Mouse (Mus musculus) lung, postnatal 0 days (tissue): ENCODE data around the gene Rps6ka2. TPM values are rescaled to one million over a fixed set of nuclear protein-coding genes. Genes with fewer than 3 reads are reported as not detected.

ENCODE experiments used
- ATAC-seq: fragments of 200-750 bp; cut with Nextera tagmentation; 2 replicates; pipeline ENCODE4 v1.8.0; 2017; ENCODE audit warnings: moderate library complexity
- DNase-seq: peaks from one replicate; pipeline ENCODE4 v3.0.0-alpha.2; 2016; ENCODE audit warnings: low spot score
- H3K27ac ChIP-seq: fragments of 300-500 bp; sonication (generic); 2 replicates; pipeline ENCODE4 v1.5.1; 2014; ENCODE audit warnings: antibody characterized with exemption, mild to moderate bottlenecking, low read length, mixed read lengths
- H3K27me3 ChIP-seq: fragments of 300-500 bp; sonication (generic); replicated peaks from 2 replicates; pipeline ENCODE4 v1.6.1; 2014; ENCODE audit warnings: low read length, mixed read lengths; ENCODE audit not compliant: insufficient read depth
- H3K36me3 ChIP-seq: fragments of 300-500 bp; sonication (generic); 2 replicates; pipeline ENCODE4 v1.6.1; 2014; ENCODE audit warnings: low read length, mixed read lengths; ENCODE audit not compliant: insufficient read depth
- H3K4me1 ChIP-seq: fragments of 300-500 bp; sonication (generic); 2 replicates; pipeline ENCODE4 v1.6.1; 2014; ENCODE audit warnings: antibody characterized with exemption, low read depth, low read length, mixed read lengths; ENCODE audit not compliant: insufficient read depth
- H3K4me2 ChIP-seq: fragments of 300-500 bp; sonication (generic); replicated peaks from 2 replicates; pipeline ENCODE4 v1.6.1; 2014; ENCODE audit warnings: low read depth, mild to moderate bottlenecking, low read length, moderate library complexity, mixed read lengths
- H3K4me3 ChIP-seq: fragments of 300-500 bp; sonication (generic); 2 replicates; pipeline ENCODE4 v1.5.1; 2014; ENCODE audit warnings: low read depth, low read length
- H3K9ac ChIP-seq: fragments of 300-500 bp; sonication (generic); replicated peaks from 2 replicates; pipeline ENCODE4 v1.6.1; 2014; ENCODE audit warnings: low read depth, mild to moderate bottlenecking
- H3K9me3 ChIP-seq: fragments of 300-500 bp; sonication (generic); 2 replicates; pipeline ENCODE4 v1.6.1; 2016; ENCODE audit warnings: low read length, mixed read lengths
- CTCF ChIP-seq: IDR thresholded peaks from 2 replicates; pipeline ENCODE4 v1.5.1; 2016; ENCODE audit warnings: antibody characterized with exemption, mild to moderate bottlenecking
- EP300 ChIP-seq: IDR thresholded peaks from 2 replicates; pipeline ENCODE4 v1.6.1; 2016; ENCODE audit warnings: antibody characterized with exemption, mild to moderate bottlenecking, control low read depth
- WGBS: fragments of 180-500 bp; shearing (Covaris S2); extraction: QIAGEN DNeasy Blood & Tissue Kit; methylation state at CpG from one replicate; pipeline ENCODE4 v1.1.7; 2014; 5-methylcytosine and 5-hydroxymethylcytosine counted together
- polyA plus RNA-seq: library from polyadenylated mRNA; unstranded; fragments of >200 nt; fragmentation: Nextera tagmentation; extraction: Ambion mirVana; gene quantifications from 2 replicates; pipeline ENCODE4 v1.2.1, GENCODE M21; 2015

Rps6ka2 gene
- polyA plus RNA-seq, 1 experiment from 2014 or later = 7.1 TPM

GRCm38 (mm10) chr17:7146479-7146878 lies 23.4 kb upstream of the Rps6ka2 start:
- Histone ChIP-seq H3K27ac (no peak overlapping the region), H3K4me2 (no peak overlapping the region), H3K27me3 (no peaks in the 10 kb centered on the region), H3K4me3 (no peak overlapping the region), H3K36me3 (no peaks in the 10 kb centered on the region), H3K4me1 (no peaks in the 10 kb centered on the region), H3K9ac (no peak overlapping the region), H3K9me3 (no peaks in the 10 kb centered on the region)
- whole genome bisulfite sequencing = 80% methylated on average over 7 of the region's 7 CpGs
- no peak for ATAC-seq
- no peak for DNase-seq
- no peak for TF ChIP-seq CTCF
- no peak for TF ChIP-seq EP300

- Histone ChIP-seq H3K9me3 (no peaks in the 10 kb centered on the region), H3K4me3 (no peak overlapping the region), H3K27me3 (no peaks in the 10 kb centered on the region), H3K4me2 (no peak overlapping the region), H3K36me3 (no peaks in the 10 kb centered on the region), H3K27ac (no peak overlapping the region), H3K9ac (no peak overlapping the region), H3K4me1 (no peaks in the 10 kb centered on the region)
- DNase-seq (no peak), ATAC-seq (no peak)
- 34% methylated on average over 12 of the region's 12 CpGs for WGBS
- TF ChIP-seq EP300 (no peak), CTCF (no peak)
These were observed 22.0 kb upstream of the Rps6ka2 start for GRCm38 (mm10) chr17:7147920-7148321.

DNA sequence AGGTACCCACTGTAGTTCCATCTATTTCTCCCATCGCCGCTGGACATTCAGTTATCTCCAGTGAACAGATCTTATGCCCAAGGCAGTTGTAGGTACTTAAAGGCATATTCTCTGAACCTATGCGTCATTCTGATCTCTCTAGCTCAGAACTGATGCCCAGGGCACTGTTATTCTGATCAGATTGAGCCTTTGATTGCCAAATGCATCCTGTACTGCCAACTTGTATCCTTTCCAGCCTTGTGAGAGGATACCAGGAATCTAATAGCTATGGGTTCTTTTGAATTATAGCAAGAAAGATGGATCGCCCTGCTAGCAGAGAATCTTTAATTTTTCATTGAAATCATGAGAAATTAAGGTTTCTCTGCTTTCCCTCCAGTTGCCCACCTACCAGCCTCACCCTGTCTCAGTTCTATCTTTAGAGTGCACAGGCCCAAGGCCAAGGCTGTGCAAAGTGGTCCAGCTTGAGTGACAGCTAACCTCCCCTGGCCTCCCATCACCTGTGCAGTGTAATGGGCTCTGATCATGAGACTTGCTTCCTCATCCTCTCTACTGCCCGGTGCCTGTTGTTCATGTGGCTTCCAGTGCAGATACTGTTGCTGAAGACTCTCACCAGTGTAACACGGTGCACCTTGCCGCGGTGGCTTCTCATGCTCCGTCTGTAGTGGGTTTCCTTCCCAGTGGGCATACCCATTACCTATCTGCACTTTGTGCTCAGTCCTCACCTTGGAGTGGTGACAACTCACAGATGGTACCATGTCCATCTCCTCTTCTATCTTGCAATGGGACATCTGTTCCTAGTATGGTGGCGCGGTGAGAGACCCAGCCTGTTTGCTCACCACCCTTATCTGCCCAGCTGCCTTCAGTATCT lies 20.4 kb upstream of the Rps6ka2 start:
- no peaks in the 10 kb centered on the region for H3K4me1 ChIP-seq
- no peak overlapping the region for H3K4me3 ChIP-seq
- 88% methylated on average over 11 of the region's 11 CpGs for WGBS

GRCm38 (mm10) chr17:7151446-7152100 lies 18.3 kb upstream of the Rps6ka2 start:
- no peak overlapping the region for H3K9ac ChIP-seq
- WGBS = 82% methylated on average over 6 of the region's 6 CpGs
- no peak overlapping the region for H3K4me2 ChIP-seq
- no peaks in the 10 kb centered on the region for H3K27me3 ChIP-seq
- H3K27ac ChIP-seq = no peak overlapping the region
- no peak for ATAC-seq
- no peak overlapping the region for H3K4me3 ChIP-seq
- no peaks in the 10 kb centered on the region for H3K36me3 ChIP-seq
- H3K9me3 ChIP-seq = no peaks in the 10 kb centered on the region
- TF ChIP-seq EP300 = no peak
- TF ChIP-seq CTCF = no peak
- H3K4me1 ChIP-seq = no peaks in the 10 kb centered on the region
- DNase-seq = no peak

More for the DNA sequence above, 20.4 kb upstream of the Rps6ka2 start:
- H3K36me3 ChIP-seq = no peaks in the 10 kb centered on the region
- H3K27me3 ChIP-seq = no peaks in the 10 kb centered on the region
- no peak overlapping the region for H3K9ac ChIP-seq
- TF ChIP-seq EP300 (no peak), CTCF (no peak)
- no peaks in the 10 kb centered on the region for H3K9me3 ChIP-seq
- DNase-seq (no peak), ATAC-seq (no peak)
- H3K4me2 ChIP-seq = no peak overlapping the region
- no peak overlapping the region for H3K27ac ChIP-seq

GRCm38 (mm10) chr17:7152662-7153061 lies 17.3 kb upstream of the Rps6ka2 start:
- ATAC-seq (no peak), DNase-seq (no peak)
- H3K4me2 ChIP-seq = no peak overlapping the region
- H3K36me3 ChIP-seq = no peaks in the 10 kb centered on the region
- H3K27ac ChIP-seq = no peak overlapping the region
- no peaks in the 10 kb centered on the region for H3K4me1 ChIP-seq
- no peak overlapping the region for H3K9ac ChIP-seq
- no peaks in the 10 kb centered on the region for H3K27me3 ChIP-seq
- H3K4me3 ChIP-seq = no peak overlapping the region
- H3K9me3 ChIP-seq = no peaks in the 10 kb centered on the region
- 87% methylated on average over 7 of the region's 7 CpGs for WGBS
- TF ChIP-seq CTCF = no peak
- TF ChIP-seq EP300 = no peak

- WGBS = 38% methylated on average over 3 of the region's 3 CpGs
These were observed 6.0 kb upstream of the Rps6ka2 start for GRCm38 (mm10) chr17:7163955-7164354.

More at GRCm38 (mm10) chr17:7163955-7164354, 6.0 kb upstream of the Rps6ka2 start:
- Histone ChIP-seq H3K9ac (no peak overlapping the region), H3K36me3 (no peaks in the 10 kb centered on the region), H3K27me3 (no peaks in the 10 kb centered on the region), H3K9me3 (no peaks in the 10 kb centered on the region), H3K4me2 (no peak overlapping the region), H3K27ac (no peak overlapping the region), H3K4me1 (0 out of 2 replicates have a peak, but pooled peaks cover 4% of the 10 kb centered on the region), H3K4me3 (no peak overlapping the region)
- TF ChIP-seq CTCF (no peak), EP300 (peak; percentile 54)
- peak; percentile 17; the same call in 1 of the 2 replicates for ATAC-seq
- DNase-seq = no peak
